Mouse (Mus musculus) B cell, adult 2 months (primary cell): ENCODE data around the gene Uba5.

Source experiments
- DNase-seq, 2 experiments: peaks; one replicate each; pipeline ENCODE4 v3.0.0; 2022

The Uba5 gene

DNA sequence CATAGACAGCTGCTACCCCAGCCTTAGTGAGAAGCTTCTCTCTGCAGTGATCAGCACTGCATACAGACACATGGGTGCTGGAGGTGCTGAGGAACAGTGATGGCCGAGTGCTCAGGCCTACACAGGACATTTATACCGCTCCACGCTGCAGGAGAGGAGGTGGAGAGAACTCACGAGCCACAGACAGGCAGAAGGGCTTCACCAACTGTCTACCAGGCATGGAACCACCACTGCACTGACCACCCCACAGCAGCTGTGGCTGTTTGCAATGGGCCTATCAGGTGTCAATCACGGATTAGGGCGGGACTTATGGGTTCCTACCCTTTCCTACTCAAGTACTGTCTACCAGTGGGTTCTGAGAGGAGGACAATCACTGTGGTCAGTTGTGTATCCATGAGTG, 11.9 kb downstream of the Uba5 start:
- no peak for DNase-seq

DNA sequence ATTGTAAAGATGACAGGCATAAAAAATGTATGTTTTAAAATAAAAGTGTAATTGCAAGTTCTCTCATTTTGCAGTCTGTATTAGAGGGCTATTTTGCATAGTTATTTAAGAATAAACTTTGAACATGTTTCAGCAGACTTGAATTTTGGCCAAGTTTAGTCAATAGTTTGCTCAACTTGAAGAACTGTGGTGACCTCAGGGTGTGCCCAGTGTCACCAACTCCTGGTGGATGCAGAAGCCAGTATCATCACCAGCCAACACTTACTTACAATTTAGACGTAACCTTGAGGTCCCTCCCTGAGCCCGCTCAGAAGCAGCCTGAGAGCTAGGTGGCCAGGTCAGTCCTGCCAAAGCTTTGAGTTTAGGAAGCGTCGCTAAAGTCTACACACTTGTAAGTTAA, 19.3 kb downstream of the Uba5 start:
- no peak for DNase-seq

DNA sequence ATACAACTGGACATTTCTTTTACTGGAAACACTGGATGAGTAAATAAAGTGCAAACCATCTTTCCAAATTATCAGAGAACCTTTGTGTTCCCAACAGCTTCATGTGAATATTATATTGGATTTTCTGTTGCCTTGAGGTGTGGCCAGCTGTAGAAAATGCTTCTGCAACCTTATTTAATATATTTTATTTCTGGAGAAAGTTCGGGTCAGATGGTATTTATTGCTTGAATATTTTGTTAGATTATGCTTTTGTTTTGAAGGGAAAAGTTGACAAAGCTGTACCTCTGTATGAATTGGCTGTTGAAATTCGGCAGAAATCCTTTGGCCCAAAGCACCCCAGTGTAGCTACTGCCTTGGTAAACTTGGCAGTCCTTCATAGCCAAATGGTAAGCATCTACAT, 22.6 kb downstream of the Uba5 start, which contains the start of gene Gm28305:
Gene Gm28305 (plus strand): TSS at position 301 of the 400 bp plus-strand sequence.
- DNase-seq = no peak

- no peak for DNase-seq
These were observed 23.2 kb downstream of the Uba5 start for GRCm38 (mm10) chr9:104039742-104040141.

GRCm38 (mm10) chr9:104039031-104039695, 23.8 kb downstream of the Uba5 start:
- no peak for DNase-seq

GRCm38 (mm10) chr9:104038266-104038665, 24.7 kb downstream of the Uba5 start:
- DNase-seq = no peak

- DNase-seq = peak; percentile 79 to 80
These were observed 27.5 kb downstream of the Uba5 start for GRCm38 (mm10) chr9:104035261-104036015.

- DNase-seq = no peak
These were observed 28.2 kb downstream of the Uba5 start for GRCm38 (mm10) chr9:104034718-104035117.

GRCm38 (mm10) chr9:104034231-104034630, 28.7 kb downstream of the Uba5 start:
- DNase-seq = no peak

- no peak for DNase-seq
These were observed 33.1 kb downstream of the Uba5 start for GRCm38 (mm10) chr9:104029861-104030260.

DNA sequence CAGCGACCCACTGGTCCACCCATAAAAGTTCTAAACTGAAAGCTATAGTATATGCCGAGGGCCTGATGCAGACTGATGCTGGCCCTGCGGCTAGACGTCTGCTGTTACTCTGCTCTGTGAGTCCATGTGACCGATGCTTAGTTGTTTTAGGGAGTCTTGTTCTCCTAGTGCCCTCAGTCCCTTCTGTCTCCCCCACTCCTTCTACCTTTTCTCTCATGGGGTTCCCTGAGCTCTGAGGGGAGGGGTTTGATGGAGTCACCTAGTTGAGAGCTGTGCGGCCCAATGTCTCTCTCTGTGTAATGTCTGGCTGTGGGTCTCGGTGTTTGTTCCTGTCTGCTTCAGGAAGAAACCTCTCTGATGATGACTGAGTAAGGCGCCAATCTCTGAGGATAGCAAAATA, 35.7 kb downstream of the Uba5 start:
- no peak for DNase-seq

- no peak for DNase-seq
These were observed 41.9 kb downstream of the Uba5 start for GRCm38 (mm10) chr9:104021026-104021425.

DNA sequence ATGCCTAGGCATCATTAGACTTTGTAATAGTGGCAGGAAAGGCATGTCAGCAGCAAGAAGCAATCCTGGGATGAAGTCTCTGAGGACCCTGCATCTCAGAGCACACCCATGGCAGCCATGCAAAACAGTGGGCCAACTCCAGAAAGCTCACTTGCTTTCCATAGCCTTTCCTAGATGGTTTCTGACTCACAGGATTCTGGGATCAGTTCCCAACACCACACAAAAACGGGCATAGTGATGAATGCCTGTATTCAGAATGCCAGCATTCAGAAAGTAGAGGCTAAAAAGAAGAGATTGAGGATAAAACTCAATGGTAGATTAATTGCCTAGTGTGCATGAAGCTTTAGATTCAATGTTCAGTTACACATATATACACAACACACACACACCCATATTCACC, 48.4 kb downstream of the Uba5 start:
- DNase-seq = no peak

GRCm38 (mm10) chr9:104002913-104003330, 60.0 kb downstream of the Uba5 start:
- peak in 1 of 2 experiments; percentile 73 for DNase-seq

DNA sequence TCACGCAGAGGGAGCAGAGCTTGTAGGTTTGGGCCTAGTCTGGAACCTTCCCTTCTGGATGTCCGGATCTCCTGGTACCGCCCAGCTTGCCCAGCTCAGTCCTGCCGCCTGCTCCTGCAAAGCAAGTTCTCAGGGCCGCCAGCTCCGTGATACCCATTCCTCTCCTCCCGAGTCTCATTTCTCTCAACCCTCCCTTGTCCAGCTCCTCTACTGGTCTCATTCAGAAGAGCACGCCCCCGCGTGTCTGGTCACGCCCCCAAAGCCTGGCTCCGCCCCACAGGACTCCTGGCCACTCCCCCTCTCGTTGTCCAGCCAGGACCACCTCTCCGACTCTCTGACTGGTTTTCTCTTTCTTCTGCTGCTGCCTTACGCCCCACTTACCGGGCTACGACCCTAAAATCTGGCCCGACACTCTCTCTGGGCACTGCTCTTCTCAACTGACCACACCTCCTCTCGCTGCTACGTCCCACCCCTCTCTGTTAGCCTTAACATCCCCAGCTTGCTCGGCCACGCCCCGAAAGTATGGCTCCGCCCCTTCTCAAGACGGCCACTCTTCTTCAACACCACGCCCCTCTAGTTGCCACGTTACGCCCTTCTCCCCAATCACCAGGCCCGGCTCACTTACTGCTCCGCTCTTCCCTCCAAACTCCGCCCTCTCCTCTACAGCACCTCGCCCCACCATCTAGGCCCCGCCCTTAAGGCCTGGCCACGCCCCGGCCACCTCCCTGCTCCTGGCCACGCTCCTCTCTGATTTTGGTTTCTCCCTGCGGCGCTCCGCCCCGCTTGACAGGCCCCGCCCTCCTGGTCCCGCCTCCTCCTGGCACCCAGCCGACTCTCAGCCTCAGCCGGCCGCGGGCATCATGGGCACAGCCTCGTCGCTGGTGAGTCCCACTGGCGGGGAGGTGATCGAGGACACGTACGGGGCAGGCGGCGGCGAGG, 60.7 kb downstream of the Uba5 start, which contains the start of gene Nphp3:
Gene Nphp3 (plus strand): TSS at position 624 of the 939 bp plus-strand sequence.
- peak; percentile 100 for DNase-seq

GRCm38 (mm10) chr9:104000601-104001000, 62.3 kb downstream of the Uba5 start:
- no peak for DNase-seq
